Mouse (Mus musculus) CH12.LX (cell line): ENCODE results near the gene Olfr320. TPM values are rescaled to one million over a fixed set of nuclear protein-coding genes. Genes with fewer than 3 reads are reported as not detected.
A peak's percentile ranks its signal among the peaks of the same experiment; 100 is the strongest.

Experiments used
- DNase-seq: peaks from one replicate; pipeline ENCODE4 v3.0.0-alpha.2; 2013; ENCODE audit errors: extremely low read depth
- H3K27ac ChIP-seq: 2 replicates; pipeline ENCODE4 v1.5.1; 2012; ENCODE audit warnings: low read depth, mild to moderate bottlenecking, control low read depth, moderate library complexity; ENCODE audit not compliant: insufficient read depth
- H3K27me3 ChIP-seq: replicated peaks from 2 replicates; pipeline ENCODE3; 2012; ENCODE audit warnings: inconsistent platforms
- H3K36me3 ChIP-seq, 2 experiments: replicated peaks in 1 of 2; 2 replicates each; pipeline versions ENCODE3 to v1.6.1; 2012; ENCODE audit warnings: inconsistent platforms in 1 of 2, low read length in 1 of 2, mild to moderate bottlenecking in 1 of 2, mixed read lengths in 1 of 2, moderate library complexity in 1 of 2; ENCODE audit not compliant: control insufficient read depth in 1 of 2, insufficient read depth in 1 of 2
- H3K4me1 ChIP-seq, 2 experiments: 2 replicates each; pipeline ENCODE4 v1.6.1; 2012; ENCODE audit warnings: inconsistent platforms in 1 of 2, moderate library complexity in 1 of 2; ENCODE audit not compliant: insufficient read depth in 2 of 2, control insufficient read depth in 1 of 2
- H3K4me2 ChIP-seq: 2 replicates; pipeline ENCODE4 v1.6.1; 2012; ENCODE audit warnings: low read depth, mild to moderate bottlenecking, control low read depth; ENCODE audit not compliant: poor library complexity, insufficient read depth, severe bottlenecking
- H3K4me3 ChIP-seq, 3 experiments: fragments of 150-350 bp in 1 of 3; sonication (generic) in 1 of 3; replicated peaks in 1 of 3; 2 replicates each; pipeline versions ENCODE3 to v1.5.1; 2011 to 2012; ENCODE audit warnings: low read depth in 2 of 3, low read length in 2 of 3, mild to moderate bottlenecking in 2 of 3, moderate library complexity in 2 of 3, control low read depth in 1 of 3, improper control_type of control experiment in 1 of 3, inconsistent platforms in 1 of 3, mixed read lengths in 1 of 3; ENCODE audit not compliant: poor library complexity in 1 of 3
- H3K79me2 ChIP-seq: replicated peaks from 2 replicates; pipeline ENCODE4 v1.6.1; 2012; ENCODE audit warnings: mild to moderate bottlenecking, moderate library complexity; ENCODE audit not compliant: control insufficient read depth, poor library complexity, insufficient read depth, severe bottlenecking; ENCODE audit errors: extremely low read depth
- H3K9ac ChIP-seq: 2 replicates; pipeline ENCODE4 v1.6.1; 2012; ENCODE audit warnings: low read depth, mild to moderate bottlenecking, control low read depth, moderate library complexity; ENCODE audit not compliant: insufficient read depth
- H3K9me3 ChIP-seq: replicated peaks from 2 replicates; pipeline ENCODE3; 2012; ENCODE audit warnings: low read length, inconsistent platforms, mixed read lengths
- CHD1 ChIP-seq: IDR thresholded peaks from 2 replicates; pipeline ENCODE4 v1.6.1; 2012; ENCODE audit warnings: low read depth, low read length, improper control_type of control experiment, inconsistent platforms
- CTCF ChIP-seq, 2 experiments: IDR thresholded peaks in 1 of 2; conservative IDR thresholded peaks in 1 of 2; 2 replicates each; pipeline ENCODE4 v1.5.1; 2011 to 2012; ENCODE audit warnings: low read depth in 2 of 2, low read length in 2 of 2, improper control_type of control experiment in 1 of 2, inconsistent platforms in 1 of 2, mild to moderate bottlenecking in 1 of 2, moderate library complexity in 1 of 2
- E2F4 ChIP-seq: IDR thresholded peaks from 2 replicates; pipeline ENCODE4 v1.6.1; 2011; ENCODE audit warnings: low read depth, low read length, improper control_type of control experiment; ENCODE audit not compliant: insufficient replicate concordance
- ELF1 ChIP-seq: IDR thresholded peaks from 2 replicates; pipeline ENCODE4 v1.6.1; 2014; ENCODE audit warnings: low read depth, mild to moderate bottlenecking, inconsistent platforms, low read length, improper control_type of control experiment
- JUN ChIP-seq: IDR thresholded peaks from 2 replicates; pipeline ENCODE4 v1.6.1; 2011; ENCODE audit warnings: low read depth, mild to moderate bottlenecking, low read length, improper control_type of control experiment, moderate library complexity; ENCODE audit not compliant: insufficient read depth
- KAT2A ChIP-seq: IDR thresholded peaks from 2 replicates; pipeline ENCODE4 v1.6.1; 2012; ENCODE audit warnings: low read length, improper control_type of control experiment, inconsistent platforms; ENCODE audit not compliant: insufficient replicate concordance
- MAX ChIP-seq: IDR thresholded peaks from 2 replicates; pipeline ENCODE4 v1.6.1; 2011; ENCODE audit warnings: low read length, improper control_type of control experiment
- MXI1 ChIP-seq: IDR thresholded peaks from 2 replicates; pipeline ENCODE4 v1.6.1; 2011; ENCODE audit warnings: mild to moderate bottlenecking, low read depth, low read length, improper control_type of control experiment
- NELFE ChIP-seq: IDR thresholded peaks from 2 replicates; pipeline ENCODE4 v1.6.1; 2011; ENCODE audit warnings: low read depth, low read length, improper control_type of control experiment
- NRF1 ChIP-seq: IDR thresholded peaks from 2 replicates; pipeline ENCODE4 v1.6.1; 2014; ENCODE audit warnings: low read depth, mild to moderate bottlenecking, inconsistent platforms, low read length, improper control_type of control experiment, moderate library complexity
- PAX5 ChIP-seq: IDR thresholded peaks from 2 replicates; pipeline ENCODE4 v1.6.1; 2012; ENCODE audit warnings: low read length, inconsistent platforms, mixed read lengths
- POLR2A ChIP-seq: IDR thresholded peaks from 2 replicates; pipeline ENCODE4 v1.6.1; 2011; ENCODE audit warnings: low read depth, mild to moderate bottlenecking, improper control_type of control experiment, low read length
- RAD21 ChIP-seq: IDR thresholded peaks from 2 replicates; pipeline ENCODE4 v1.6.1; 2011; ENCODE audit warnings: low read depth, mild to moderate bottlenecking, low read length, improper control_type of control experiment, moderate library complexity
- SIN3A ChIP-seq: IDR thresholded peaks from 2 replicates; pipeline ENCODE4 v1.6.1; 2012; ENCODE audit warnings: low read length, improper control_type of control experiment, inconsistent platforms
- SMC3 ChIP-seq: IDR thresholded peaks from 2 replicates; pipeline ENCODE4 v1.6.1; 2011; ENCODE audit warnings: low read depth, low read length, improper control_type of control experiment
- TCF12 ChIP-seq: IDR thresholded peaks from 2 replicates; pipeline ENCODE4 v1.6.1; 2014; ENCODE audit warnings: low read depth, mild to moderate bottlenecking, inconsistent platforms, low read length, improper control_type of control experiment
- USF1 ChIP-seq: IDR thresholded peaks from 2 replicates; pipeline ENCODE4 v1.6.1; 2014; ENCODE audit warnings: low read depth, mild to moderate bottlenecking, inconsistent platforms, low read length, improper control_type of control experiment
- USF2 ChIP-seq: conservative IDR thresholded peaks from 2 replicates; pipeline ENCODE4 v1.6.1; 2011; ENCODE audit warnings: low read depth, low read length, improper control_type of control experiment
- ZKSCAN1 ChIP-seq: IDR thresholded peaks from 2 replicates; pipeline ENCODE4 v1.6.1; 2012; ENCODE audit warnings: low read depth, inconsistent platforms, low read length, improper control_type of control experiment, borderline replicate concordance
- ZNF384 ChIP-seq: IDR thresholded peaks from 2 replicates; pipeline ENCODE4 v1.6.1; 2012; ENCODE audit warnings: low read depth, low read length, improper control_type of control experiment, inconsistent platforms
- dilution Hi-C: fragments of 300-500 bp; cut with MboI; formaldehyde crosslinking; loops from 2 replicates; pipeline ENCODE4 v1.14.3; 2020; ENCODE audit warnings: low sequenced_read_pairs; ENCODE audit not compliant: extremely low pct_unique_long_range_greater_than_20kb, extremely low pct_ligation_motif_present
- in situ Hi-C: fragments of 300-500 bp; cut with MboI; formaldehyde crosslinking; loops from 3 replicates; pipeline ENCODE4 v1.14.3; 2019; ENCODE audit warnings: low sequenced_read_pairs, low pct_ligation_motif_present, low pct_unique_long_range_greater_than_20kb, mixed read lengths
- polyA plus RNA-seq: library from polyadenylated mRNA; unstranded; fragments of >175 nt; gene quantifications from 2 replicates; pipeline ENCODE4 v1.2.1, GENCODE M21; 2012; ENCODE audit warnings: low read depth; ENCODE audit not compliant: insufficient read length
- total RNA-seq, 2 experiments: library from RNA; depleted of rRNA; stranded (reverse); fragments of 300-350 nt in 1 of 2; fragments of >200 nt in 1 of 2; gene quantifications; 2 replicates each; pipeline ENCODE4 v1.2.3; 2012 to 2014

Olfr320 gene
- total and polyA plus RNA-seq, 3 experiments: not detected

- dilution Hi-C loops: no loop called here
- in situ Hi-C loops: no loop called here
Observed at GRCm38 (mm10) chr11:58658596-58658995, 22.3 kb upstream of the Olfr320 start, which contains the start of gene Olfr322. Gene Olfr322, plus strand, starts transcription at chr11:58658782.

GRCm38 (mm10) chr11:58669252-58669651 is 11.6 kb upstream of the Olfr320 start:
- Histone ChIP-seq H3K9ac (no peak overlapping the region), H3K27me3 (peaks cover 33% of the 10 kb centered on the region), H3K79me2 (no peaks in the 10 kb centered on the region), H3K36me3 (no peaks in the 10 kb centered on the region)
- no peak for DNase-seq
- in situ Hi-C loops: no loop called here
- TF ChIP-seq CTCF (conservative IDR thresholded peaks at IDR 0.05 in 1 of 2, IDR thresholded peaks at IDR 0.05 in 1 of 2; ENCODE audit: low read depth in 2 of 2, low read length in 2 of 2): peak in 1 of 2 experiments; percentile 64; a peak in 2 of 4 replicates
- TF ChIP-seq RAD21: no peak
- no peak for TF ChIP-seq E2F4
- no peak for TF ChIP-seq SIN3A
- TF ChIP-seq POLR2A: no peak
- TF ChIP-seq SMC3: peak; percentile 9; the same call in 1 of the 2 replicates
- TF ChIP-seq TCF12: no peak
- no peak for TF ChIP-seq PAX5
- TF ChIP-seq NRF1: no peak
- no peak for TF ChIP-seq USF2
- no peak for TF ChIP-seq ELF1
- no peak for TF ChIP-seq MXI1
- no peak for TF ChIP-seq USF1
- TF ChIP-seq CHD1: no peak
- no peak for TF ChIP-seq ZNF384
- TF ChIP-seq ZKSCAN1: no peak
- TF ChIP-seq NELFE: no peak
- no peak for TF ChIP-seq MAX
- TF ChIP-seq, all 38 proteins: peak for 2
- no peak overlapping the region for H3K4me3 ChIP-seq
- H3K9me3 ChIP-seq: no peaks in the 10 kb centered on the region
- H3K27ac ChIP-seq: no peak overlapping the region
- dilution Hi-C loops: no loop called here
- no peak overlapping the region for H3K4me2 ChIP-seq
- H3K4me1 ChIP-seq: no peaks in the 10 kb centered on the region

More at GRCm38 (mm10) chr11:58658596-58658995, 22.3 kb upstream of the Olfr320 start, which contains the start of gene Olfr322:
- no peak within 1 kb of the TSS for H3K4me3 ChIP-seq
- DNase-seq: no peak
- H3K27ac ChIP-seq: no peak within 1 kb of the TSS
- H3K9me3 ChIP-seq: no peaks in the 10 kb centered on the region
- no peak within 1 kb of the TSS for H3K9ac ChIP-seq
- H3K4me2 ChIP-seq: no peak within 1 kb of the TSS
- peaks cover 80% of the 10 kb centered on the region for H3K27me3 ChIP-seq
- H3K4me1 ChIP-seq: no peaks in the 10 kb centered on the region
- TF ChIP-seq KAT2A: no peak
- TF ChIP-seq JUN: no peak
- no peaks in the 10 kb centered on the region for H3K36me3 ChIP-seq
- H3K79me2 ChIP-seq: no peaks in the 10 kb centered on the region
